Comparison of ENCODE assay signal across 18 mouse cellular contexts in genomic region chr13:80409790-80410433, GRCm38 (mm10).
DNase-seq lines count a peak whose midpoint lies in the region; ATAC-seq lines count a peak whose summit lies in the region.
"Had no signal": no experiment of that assay in that cellular context is flagged by ENCODE, and none has a peak within 500 bp of the region (broad histone marks: within the 10 kb centered on the region; RNA-seq: fewer than 3 reads in every experiment).

No protein-coding gene starts in this region.

- H3K9ac ChIP-seq in hindbrain, embryonic 15.5 days, result no peak overlapping the region
- H3K9ac ChIP-seq in hindbrain, embryonic 11.5 days (ENCODE audit: low read depth, low read length), result no peak overlapping the region
- no peak overlapping the region for H3K9ac ChIP-seq in midbrain, embryonic 14.5 days (replicated peaks; ENCODE audit: low read length)
- H3K9ac ChIP-seq: embryonic facial prominence, embryonic 13.5 days; heart, embryonic 15.5 days; kidney, embryonic 15.5 days; limb, embryonic 15.5 days had no signal

- H3K4me2 ChIP-seq in hindbrain, embryonic 15.5 days, result no peak overlapping the region
- no peak overlapping the region for H3K4me2 ChIP-seq in hindbrain, embryonic 11.5 days (replicated peaks; ENCODE audit: low read depth, low read length)
- H3K4me2 ChIP-seq in midbrain, embryonic 14.5 days (ENCODE audit: low read length), result no peak overlapping the region
- H3K4me2 ChIP-seq: embryonic facial prominence, embryonic 13.5 days; heart, embryonic 15.5 days; kidney, embryonic 15.5 days; limb, embryonic 15.5 days had no signal

- ATAC-seq in cerebellum, adult (ENCODE audit: insufficient number of reproducible peaks, low FRiP score, low TSS enrichment), result no peak
- ATAC-seq in hindbrain, embryonic 15.5 days (ENCODE audit: low FRiP score, low read depth), result 0 out of 2 replicates have a peak, but pooled peaks have one; percentile 8
- no peak for ATAC-seq in hindbrain, embryonic 11.5 days (ENCODE audit: low FRiP score)
- ATAC-seq in midbrain, embryonic 14.5 days (ENCODE audit: low FRiP score, low TSS enrichment), result no peak
- ATAC-seq: intestine, embryonic 16.5 days had no signal

- peak; percentile 11 for DNase-seq in cerebellum, adult 9-10 months
- no peak for DNase-seq in hindbrain, embryonic 11.5 days (ENCODE audit: low spot score)
- peak; percentile 8 for DNase-seq in brain, adult 2 months (ENCODE audit: low read depth, low spot score)
- DNase-seq in midbrain, embryonic 14.5 days, result peak; percentile 45
- no peak for DNase-seq in urinary bladder, postnatal 4 days (ENCODE audit: low spot score in 2 of 2)
- DNase-seq: heart, adult 18-20 months; lung, adult 2 months; lung, postnatal 4 days; right cerebral cortex, postnatal 4 days; thymus, postnatal 14 days had no signal

- H3K27me3 ChIP-seq in hindbrain, embryonic 15.5 days, result no peaks in the 10 kb centered on the region
- H3K27me3 ChIP-seq in hindbrain, embryonic 11.5 days (ENCODE audit: control insufficient read depth, insufficient read depth, low read length), result no peaks in the 10 kb centered on the region
- no peaks in the 10 kb centered on the region for H3K27me3 ChIP-seq in midbrain, embryonic 14.5 days (ENCODE audit: control insufficient read depth, insufficient read depth, low read length)
- H3K27me3 ChIP-seq: CH12.LX; embryonic facial prominence, embryonic 13.5 days; heart, embryonic 15.5 days; kidney, embryonic 15.5 days; limb, embryonic 15.5 days had no signal

- H3K36me3 ChIP-seq in hindbrain, embryonic 15.5 days, result no peaks in the 10 kb centered on the region
- no peaks in the 10 kb centered on the region for H3K36me3 ChIP-seq in hindbrain, embryonic 11.5 days (ENCODE audit: control insufficient read depth, insufficient read depth, low read length)
- H3K36me3 ChIP-seq in midbrain, embryonic 14.5 days (ENCODE audit: control insufficient read depth, insufficient read depth, low read length), result no peaks in the 10 kb centered on the region
- H3K36me3 ChIP-seq: embryonic facial prominence, embryonic 13.5 days; heart, embryonic 15.5 days; kidney, embryonic 15.5 days; limb, embryonic 15.5 days had no signal

- no peaks in the 10 kb centered on the region for H3K9me3 ChIP-seq in hindbrain, embryonic 15.5 days
- no peaks in the 10 kb centered on the region for H3K9me3 ChIP-seq in hindbrain, embryonic 11.5 days (ENCODE audit: control insufficient read depth, low read length)
- no peaks in the 10 kb centered on the region for H3K9me3 ChIP-seq in midbrain, embryonic 14.5 days (ENCODE audit: control insufficient read depth, low read length)
- H3K9me3 ChIP-seq: embryonic facial prominence, embryonic 13.5 days; heart, embryonic 15.5 days; kidney, embryonic 15.5 days; limb, embryonic 15.5 days had no signal

- H3K4me1 ChIP-seq in hindbrain, embryonic 15.5 days (replicated peaks), result no peaks in the 10 kb centered on the region
- no peaks in the 10 kb centered on the region for H3K4me1 ChIP-seq in hindbrain, embryonic 11.5 days (replicated peaks; ENCODE audit: control insufficient read depth, insufficient read depth, low read length)
- no peaks in the 10 kb centered on the region for H3K4me1 ChIP-seq in midbrain, embryonic 14.5 days (ENCODE audit: control insufficient read depth, insufficient read depth, low read length)
- H3K4me1 ChIP-seq: embryonic facial prominence, embryonic 13.5 days; heart, embryonic 15.5 days; kidney, embryonic 15.5 days; limb, embryonic 15.5 days had no signal

- H3K27ac ChIP-seq in hindbrain, embryonic 15.5 days (replicated peaks), result no peak overlapping the region
- no peak overlapping the region for H3K27ac ChIP-seq in hindbrain, embryonic 11.5 days (ENCODE audit: low read depth, low read length)
- no peak overlapping the region for H3K27ac ChIP-seq in midbrain, embryonic 14.5 days (replicated peaks; ENCODE audit: low read depth, low read length)
- H3K27ac ChIP-seq: embryonic facial prominence, embryonic 13.5 days; heart, embryonic 15.5 days; kidney, embryonic 15.5 days; limb, embryonic 15.5 days had no signal

- H3K4me3 ChIP-seq in hindbrain, embryonic 15.5 days, result no peak overlapping the region
- H3K4me3 ChIP-seq in hindbrain, embryonic 11.5 days (ENCODE audit: low read depth, low read length), result no peak overlapping the region
- H3K4me3 ChIP-seq in midbrain, embryonic 14.5 days (replicated peaks; ENCODE audit: low read depth, low read length), result no peak overlapping the region
- H3K4me3 ChIP-seq: embryonic facial prominence, embryonic 13.5 days; heart, embryonic 15.5 days; kidney, embryonic 15.5 days; limb, embryonic 15.5 days had no signal

Comparison
In these comparisons a context has a peak if more than half of its experiments do, and no peak if none do; other contexts are left out.
1. DNase-seq: peak in cerebellum, adult 9-10 months (single experiment), brain, adult 2 months (single experiment) and midbrain, embryonic 14.5 days (single experiment); none in hindbrain, embryonic 11.5 days (single experiment) and urinary bladder, postnatal 4 days (0 of 2).